ENCODE assay signal across 24 mouse cellular contexts in genomic region chr3:133624079-133624875, GRCm38 (mm10).
DNase-seq lines count a peak whose midpoint lies in the region; ATAC-seq and TF ChIP-seq lines count a peak whose summit lies in the region.
"Had no signal": no experiment of that assay in that cellular context is flagged by ENCODE, and none has a peak within 500 bp of the region (broad histone marks: within the 10 kb centered on the region; RNA-seq: fewer than 3 reads in every experiment).

No protein-coding gene starts in this region.

- peak overlapping the region; percentile 29 for H3K4me2 ChIP-seq in liver, embryonic 14.5 days (ENCODE audit: low read depth)
- H3K4me2 ChIP-seq: hindbrain, embryonic 12.5 days; midbrain, embryonic 15.5 days; neural tube, embryonic 13.5 days had no signal

- TF ChIP-seq EP300 in liver, embryonic 14.5 days (IDR thresholded peaks at IDR 0.05; ENCODE audit: low read depth), result peak; percentile 78

- peak overlapping the region; percentile 72 for H3K27ac ChIP-seq in liver, embryonic 14.5 days
- no peak overlapping the region for H3K27ac ChIP-seq in midbrain, embryonic 10.5 days (replicated peaks)
- H3K27ac ChIP-seq: heart, embryonic 13.5 days; hindbrain, embryonic 12.5 days; limb, embryonic 10.5 days; midbrain, embryonic 15.5 days; neural tube, embryonic 13.5 days had no signal

- 9% methylated on average over 3 of the region's 3 CpGs for WGBS in liver, embryonic 14.5 days (ENCODE audit: insufficient replicate concordance)
- 80% methylated on average over 3 of the region's 3 CpGs for WGBS in midbrain, embryonic 10.5 days

- TF ChIP-seq CTCF in G1E (IDR thresholded peaks at IDR 0.05; ENCODE audit: low read depth, low read length), result no peak
- TF ChIP-seq CTCF in liver, embryonic 14.5 days (IDR thresholded peaks at IDR 0.05; ENCODE audit: low read depth), result no peak

- no peaks in the 10 kb centered on the region for H3K9me3 ChIP-seq in G1E (replicated peaks)
- H3K9me3 ChIP-seq in liver, embryonic 14.5 days (ENCODE audit: control insufficient read depth, low read length), result no peaks in the 10 kb centered on the region
- no peaks in the 10 kb centered on the region for H3K9me3 ChIP-seq in midbrain, embryonic 10.5 days (replicated peaks)
- H3K9me3 ChIP-seq: heart, embryonic 13.5 days; hindbrain, embryonic 12.5 days; limb, embryonic 10.5 days; megakaryocyte, embryonic 14.5 days; midbrain, embryonic 15.5 days; neural tube, embryonic 13.5 days had no signal

- no peaks in the 10 kb centered on the region for H3K36me3 ChIP-seq in G1E (replicated peaks)
- no peaks in the 10 kb centered on the region for H3K36me3 ChIP-seq in liver, embryonic 14.5 days (replicated peaks; ENCODE audit: control insufficient read depth, insufficient read depth, low read depth)
- no peaks in the 10 kb centered on the region for H3K36me3 ChIP-seq in midbrain, embryonic 10.5 days
- H3K36me3 ChIP-seq: heart, embryonic 13.5 days; hindbrain, embryonic 12.5 days; limb, embryonic 10.5 days; midbrain, embryonic 15.5 days; neural tube, embryonic 13.5 days had no signal

- H3K4me3 ChIP-seq in G1E (ENCODE audit: low read depth, low read length), result no peak overlapping the region; the same call in 1 of the 2 replicates
- H3K4me3 ChIP-seq in liver, embryonic 14.5 days (ENCODE audit: insufficient read depth in 1 of 2, low read depth in 2 of 2, low read length in 2 of 2), result no peak overlapping the region
- no peak overlapping the region for H3K4me3 ChIP-seq in midbrain, embryonic 10.5 days
- H3K4me3 ChIP-seq: heart, embryonic 13.5 days; hindbrain, embryonic 12.5 days; limb, embryonic 10.5 days; midbrain, embryonic 15.5 days; neural tube, embryonic 13.5 days had no signal

- peak; percentile 67 for ATAC-seq in G1E (ENCODE audit: extremely low read depth, insufficient number of reproducible peaks, low FRiP score, poor library complexity, severe bottlenecking)
- peak; percentile 81 for ATAC-seq in liver, embryonic 14.5 days (ENCODE audit: insufficient read depth)
- ATAC-seq in megakaryocyte-erythroid progenitor cell, adult 5-6 weeks (replicated peaks; ENCODE audit: low FRiP score, low TSS enrichment, poor library complexity, severe bottlenecking), result peak; percentile 68
- ATAC-seq: forebrain, embryonic 14.5 days; midbrain, embryonic 15.5 days; Patski had no signal

- no peaks in the 10 kb centered on the region for H3K27me3 ChIP-seq in G1E (ENCODE audit: insufficient read depth, low read length)
- H3K27me3 ChIP-seq in liver, embryonic 14.5 days (ENCODE audit: control insufficient read depth, insufficient read depth, low read length), result no peaks in the 10 kb centered on the region
- no peaks in the 10 kb centered on the region for H3K27me3 ChIP-seq in midbrain, embryonic 10.5 days (ENCODE audit: low read depth, poor library complexity, severe bottlenecking)
- H3K27me3 ChIP-seq: heart, embryonic 13.5 days; hindbrain, embryonic 12.5 days; megakaryocyte, embryonic 14.5 days; midbrain, embryonic 15.5 days; neural tube, embryonic 13.5 days; Patski had no signal

- H3K4me1 ChIP-seq in G1E (ENCODE audit: insufficient read depth, low read depth, low read length), result peaks cover 63% of the 10 kb centered on the region
- peaks cover 15 to 28% of the 10 kb centered on the region in 2 experiments for H3K4me1 ChIP-seq in liver, embryonic 14.5 days (replicated peaks; ENCODE audit: control insufficient read depth in 2 of 2, insufficient read depth in 2 of 2, low read length in 1 of 2)
- no peaks in the 10 kb centered on the region for H3K4me1 ChIP-seq in midbrain, embryonic 10.5 days
- H3K4me1 ChIP-seq: hindbrain, embryonic 12.5 days; limb, embryonic 10.5 days; midbrain, embryonic 15.5 days; neural tube, embryonic 13.5 days had no signal

- H3K9ac ChIP-seq in liver, embryonic 14.5 days (replicated peaks), result no peak overlapping the region
- H3K9ac ChIP-seq: heart, embryonic 13.5 days; hindbrain, embryonic 12.5 days; midbrain, embryonic 15.5 days; neural tube, embryonic 13.5 days had no signal

- peak; percentile 27 for DNase-seq in G1E (ENCODE audit: low spot score)
- peak; percentile 39 for DNase-seq in c-Kit-positive CD71-positive TER-119-negative erythroid progenitor cells, embryonic 14.5 days (ENCODE audit: low read depth)
- DNase-seq in liver, embryonic 14.5 days (ENCODE audit: low read depth in 3 of 3, low spot score in 3 of 3), result peak in 2 of 3 experiments; percentile 34 to 36
- DNase-seq in embryo, embryonic 10.5 days (ENCODE audit: low spot score), result no peak
- DNase-seq in midbrain, embryonic 10.5 days (ENCODE audit: low spot score), result no peak
- DNase-seq in kidney, adult 18-20 months, result no peak
- DNase-seq: cerebellum, adult 2 months; cerebellum, postnatal 25 days; gastrocnemius, postnatal 10 days; kidney, adult 2 months; lung, postnatal 14 days; retina, postnatal 1 day; right cerebral cortex, postnatal 25 days; spleen, adult 18-20 months; thymus, postnatal 14 days had no signal

Comparison
In these comparisons a context has a peak if more than half of its experiments do, and no peak if none do; other contexts are left out.
1. DNase-seq: peak in G1E (single experiment), c-Kit-positive CD71-positive TER-119-negative erythroid progenitor cells, embryonic 14.5 days (single experiment) and liver, embryonic 14.5 days (2 of 3); none in embryo, embryonic 10.5 days (single experiment), midbrain, embryonic 10.5 days (single experiment) and kidney, adult 18-20 months (single experiment).
2. Peak in every context shown above with its lines, with median percentiles within 50 percentile points of each other: ATAC-seq.